Mouse (Mus musculus): Measurements from ENCODE around the gene Gria2. TPM values are rescaled to one million over a fixed set of nuclear protein-coding genes. Genes with fewer than 3 reads are reported as not detected.

The Gria2 gene
- polyA plus RNA-seq, 1 experiment from 2014 or later, result 0.95 TPM

DNA sequence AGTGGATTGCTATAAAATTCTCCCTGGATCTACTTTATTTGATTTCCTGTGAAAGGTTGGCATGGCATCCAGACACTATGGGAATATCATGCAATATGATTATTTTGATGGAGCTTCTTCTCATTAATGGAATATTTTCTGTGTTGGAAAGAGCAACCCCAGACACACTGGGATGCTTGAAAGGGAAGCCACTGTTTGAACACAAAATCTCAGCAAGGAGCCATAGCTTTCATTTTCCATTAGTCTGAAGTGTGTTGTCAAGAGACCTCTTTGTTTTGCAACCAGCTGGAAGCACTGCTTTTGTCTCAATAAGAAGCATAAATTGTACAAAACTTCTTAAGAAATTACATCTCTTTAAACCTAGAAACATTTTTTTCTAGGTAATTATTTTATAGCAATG is 51.8 kb downstream of the Gria2 start:
- no peak for ATAC-seq
- no peaks in the 10 kb centered on the region for H3K27me3 ChIP-seq (replicated peaks; ENCODE audit: control insufficient read depth, insufficient read depth, low read length)
- no peak overlapping the region for H3K9ac ChIP-seq (ENCODE audit: low read depth, low read length)
- H3K27ac ChIP-seq (ENCODE audit: low read length), result no peak overlapping the region
- no peaks in the 10 kb centered on the region for H3K4me1 ChIP-seq (ENCODE audit: control insufficient read depth, insufficient read depth, low read length)
- H3K4me2 ChIP-seq (ENCODE audit: low read depth, low read length), result no peak overlapping the region
- H3K9me3 ChIP-seq (ENCODE audit: control insufficient read depth, low read length), result no peaks in the 10 kb centered on the region
- H3K4me3 ChIP-seq (ENCODE audit: low read length), result no peak overlapping the region
- H3K36me3 ChIP-seq (ENCODE audit: control insufficient read depth, insufficient read depth, low read length), result no peaks in the 10 kb centered on the region

DNA sequence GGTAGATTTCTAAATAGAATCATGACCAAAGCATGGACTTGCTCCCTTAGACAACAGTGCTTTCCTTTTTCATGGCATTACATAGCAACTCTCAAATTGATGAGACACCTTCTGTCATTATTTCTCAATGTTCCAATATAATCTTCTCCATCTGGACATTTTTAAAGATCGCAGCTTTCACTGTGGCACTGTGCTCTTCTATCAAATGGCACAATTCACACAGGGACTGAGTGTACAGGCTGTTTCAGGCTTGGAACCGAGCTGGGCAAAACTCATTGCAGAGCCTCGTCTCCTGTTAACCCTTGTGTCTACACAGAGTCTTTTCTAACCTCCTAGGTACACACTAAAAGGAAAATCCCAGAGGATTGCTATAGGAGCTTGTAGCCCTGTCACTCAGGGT is 77.4 kb downstream of the Gria2 start:
- Histone ChIP-seq H3K4me3 (ENCODE audit: low read length) (no peak overlapping the region), H3K4me2 (ENCODE audit: low read depth, low read length) (no peak overlapping the region), H3K4me1 (ENCODE audit: control insufficient read depth, insufficient read depth, low read length) (no peaks in the 10 kb centered on the region), H3K27me3 (replicated peaks; ENCODE audit: control insufficient read depth, insufficient read depth, low read length) (no peaks in the 10 kb centered on the region), H3K36me3 (ENCODE audit: control insufficient read depth, insufficient read depth, low read length) (no peaks in the 10 kb centered on the region), H3K9ac (ENCODE audit: low read depth, low read length) (no peak overlapping the region), H3K27ac (ENCODE audit: low read length) (no peak overlapping the region), H3K9me3 (ENCODE audit: control insufficient read depth, low read length) (no peaks in the 10 kb centered on the region)
- 64% methylated on average over 3 of the region's 3 CpGs for WGBS
- no peak for ATAC-seq

DNA sequence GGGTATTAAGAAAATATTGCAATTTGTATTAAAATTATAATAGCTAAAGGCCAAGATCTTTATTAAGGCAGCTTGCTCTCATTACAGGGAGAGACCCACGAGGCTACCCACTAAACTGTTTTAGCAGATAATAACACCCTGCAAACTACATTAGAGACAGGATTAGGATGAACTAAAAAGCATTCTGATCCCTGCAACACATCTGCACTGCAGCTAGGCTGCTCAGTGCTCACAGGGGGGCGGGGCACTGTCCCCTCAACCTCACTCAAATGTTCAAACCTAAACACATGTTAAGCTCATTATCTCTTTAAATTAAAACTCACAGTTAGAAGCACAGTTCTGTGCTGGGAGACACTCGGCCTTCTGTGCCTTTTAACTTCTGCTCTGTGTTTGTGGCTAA is 89.5 kb downstream of the Gria2 start:
- Histone ChIP-seq H3K9ac (ENCODE audit: low read depth, low read length) (no peak overlapping the region), H3K4me2 (ENCODE audit: low read depth, low read length) (no peak overlapping the region), H3K9me3 (ENCODE audit: control insufficient read depth, low read length) (no peaks in the 10 kb centered on the region), H3K36me3 (ENCODE audit: control insufficient read depth, insufficient read depth, low read length) (no peaks in the 10 kb centered on the region), H3K27ac (ENCODE audit: low read length) (no peak overlapping the region), H3K4me1 (ENCODE audit: control insufficient read depth, insufficient read depth, low read length) (no peaks in the 10 kb centered on the region), H3K27me3 (replicated peaks; ENCODE audit: control insufficient read depth, insufficient read depth, low read length) (no peaks in the 10 kb centered on the region), H3K4me3 (ENCODE audit: low read length) (no peak overlapping the region)
- ATAC-seq, result no peak
- 42% methylated on average over 3 of the region's 3 CpGs for WGBS

DNA sequence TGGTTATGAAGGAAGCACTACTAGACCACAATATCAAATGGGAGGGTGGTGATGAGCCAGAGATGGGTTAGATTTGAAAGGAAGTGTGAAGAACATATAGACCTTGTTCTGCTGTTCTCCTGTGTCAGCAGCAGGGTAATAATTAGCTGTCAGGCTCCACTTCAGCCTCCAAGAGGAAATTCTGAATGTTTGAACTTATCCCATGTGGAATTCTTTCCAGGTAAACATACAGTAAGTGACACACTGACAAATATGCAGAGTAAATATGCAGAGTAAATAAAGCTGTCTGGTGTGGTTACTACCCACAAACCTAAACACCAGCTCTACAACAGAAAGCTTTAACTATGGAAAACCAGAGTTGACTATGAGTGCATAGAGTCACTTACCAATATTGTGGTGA is 93.6 kb downstream of the Gria2 start:
- H3K4me2 ChIP-seq (ENCODE audit: low read depth, low read length), result no peak overlapping the region
- no peaks in the 10 kb centered on the region for H3K4me1 ChIP-seq (ENCODE audit: control insufficient read depth, insufficient read depth, low read length)
- H3K27me3 ChIP-seq (replicated peaks; ENCODE audit: control insufficient read depth, insufficient read depth, low read length), result no peaks in the 10 kb centered on the region
- no peak overlapping the region for H3K4me3 ChIP-seq (ENCODE audit: low read length)
- H3K27ac ChIP-seq (ENCODE audit: low read length), result no peak overlapping the region
- H3K9ac ChIP-seq (ENCODE audit: low read depth, low read length), result no peak overlapping the region
- H3K9me3 ChIP-seq (ENCODE audit: control insufficient read depth, low read length), result no peaks in the 10 kb centered on the region
- H3K36me3 ChIP-seq (ENCODE audit: control insufficient read depth, insufficient read depth, low read length), result no peaks in the 10 kb centered on the region
- no peak for ATAC-seq

DNA sequence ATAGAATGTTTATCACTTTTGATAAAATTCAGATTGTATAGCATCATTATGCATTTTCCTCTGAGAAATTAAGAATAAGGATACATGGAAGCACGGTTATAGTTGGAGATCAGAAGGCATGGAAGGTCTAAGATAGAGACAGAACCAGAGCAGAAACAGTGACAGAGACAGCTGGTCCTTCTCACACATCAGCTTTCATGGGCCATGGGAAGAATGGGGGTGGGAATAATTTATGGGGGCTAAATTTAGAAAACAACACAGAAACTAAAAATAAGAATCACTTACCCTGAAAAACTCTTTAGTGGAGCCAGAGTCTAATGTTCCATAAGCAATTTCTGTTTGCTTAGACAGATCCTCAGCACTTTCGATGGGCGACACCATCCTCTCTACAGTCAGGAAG is 100.5 kb downstream of the Gria2 start:
- Histone ChIP-seq H3K27me3 (replicated peaks; ENCODE audit: control insufficient read depth, insufficient read depth, low read length) (no peaks in the 10 kb centered on the region), H3K36me3 (ENCODE audit: control insufficient read depth, insufficient read depth, low read length) (no peaks in the 10 kb centered on the region), H3K4me2 (ENCODE audit: low read depth, low read length) (no peak overlapping the region), H3K27ac (ENCODE audit: low read length) (no peak overlapping the region), H3K9me3 (ENCODE audit: control insufficient read depth, low read length) (no peaks in the 10 kb centered on the region), H3K4me3 (ENCODE audit: low read length) (no peak overlapping the region), H3K9ac (ENCODE audit: low read depth, low read length) (no peak overlapping the region), H3K4me1 (ENCODE audit: control insufficient read depth, insufficient read depth, low read length) (no peaks in the 10 kb centered on the region)
- WGBS, result 83% methylated on average over 3 of the region's 3 CpGs
- ATAC-seq, result no peak

DNA sequence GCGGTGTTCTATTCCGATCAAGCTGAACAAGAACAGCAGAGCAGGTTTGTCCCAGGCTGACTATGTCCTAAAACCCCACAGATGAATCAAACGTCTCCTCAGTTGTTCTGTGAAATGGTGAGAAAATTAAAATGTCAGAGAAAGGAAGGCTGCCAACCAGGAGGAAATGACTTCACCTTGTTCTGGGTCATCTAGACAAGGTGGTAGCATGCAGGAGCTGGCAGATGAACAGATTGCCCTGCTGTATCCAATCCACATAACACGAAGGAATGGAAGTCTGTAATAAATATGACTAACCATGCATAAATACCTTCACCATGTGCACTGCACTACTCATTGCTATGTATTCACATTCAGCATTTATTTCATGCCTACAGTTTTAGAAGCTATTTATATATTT is 105.1 kb downstream of the Gria2 start:
- no peak for ATAC-seq
- WGBS, result 78% methylated on average over 4 of the region's 4 CpGs
- H3K4me2 ChIP-seq (ENCODE audit: low read depth, low read length), result no peak overlapping the region

DNA sequence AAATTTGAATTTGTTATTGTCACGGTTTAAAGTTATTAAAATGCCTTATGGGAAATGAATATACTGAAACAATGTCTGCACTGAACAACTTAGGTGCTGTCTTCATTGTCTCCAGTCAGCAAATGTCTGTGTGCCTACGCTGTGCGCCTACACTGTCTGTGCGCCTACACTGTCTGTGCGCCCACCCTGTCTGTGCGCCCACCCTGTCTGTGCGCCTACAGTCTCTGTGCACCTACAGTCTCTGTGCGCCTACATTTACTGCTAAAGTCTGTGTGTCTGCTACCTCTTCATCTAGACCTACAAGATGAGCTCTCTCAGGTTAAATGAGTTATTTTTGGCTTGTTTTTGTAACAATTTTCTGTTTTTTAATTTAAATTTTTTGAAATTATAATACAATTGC is 107.7 kb downstream of the Gria2 start:
- Histone ChIP-seq H3K4me3 (ENCODE audit: low read length) (no peak overlapping the region), H3K27ac (ENCODE audit: low read length) (no peak overlapping the region)
- 97% methylated on average over 8 of the region's 8 CpGs for WGBS

More for the DNA sequence above, 105.1 kb downstream of the Gria2 start:
- Histone ChIP-seq H3K4me3 (ENCODE audit: low read length) (no peak overlapping the region), H3K4me1 (ENCODE audit: control insufficient read depth, insufficient read depth, low read length) (no peaks in the 10 kb centered on the region), H3K27me3 (replicated peaks; ENCODE audit: control insufficient read depth, insufficient read depth, low read length) (no peaks in the 10 kb centered on the region), H3K9ac (ENCODE audit: low read depth, low read length) (no peak overlapping the region), H3K36me3 (ENCODE audit: control insufficient read depth, insufficient read depth, low read length) (no peaks in the 10 kb centered on the region), H3K9me3 (ENCODE audit: control insufficient read depth, low read length) (no peaks in the 10 kb centered on the region), H3K27ac (ENCODE audit: low read length) (no peak overlapping the region)

DNA sequence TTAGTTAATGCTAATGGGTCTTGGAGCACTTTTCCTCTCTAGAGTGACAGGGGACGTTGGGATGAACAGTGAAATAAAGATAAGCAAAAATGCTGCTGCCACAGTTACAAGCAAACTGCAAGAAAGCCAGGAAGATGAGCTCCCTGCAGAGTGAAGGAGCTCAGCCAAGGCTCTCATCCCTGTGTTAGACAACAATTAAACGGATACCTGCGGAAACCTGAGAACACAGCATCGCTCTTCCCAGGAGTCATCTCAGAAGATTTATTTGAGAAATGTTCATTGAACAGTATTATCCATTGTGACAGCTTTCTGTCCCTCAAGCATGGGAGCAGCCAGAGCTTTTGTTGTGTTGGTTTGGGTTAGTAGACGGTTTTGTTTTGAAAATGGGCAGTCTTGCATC is 137.5 kb downstream of the Gria2 start:
- Histone ChIP-seq H3K27ac (ENCODE audit: low read length) (no peak overlapping the region), H3K4me1 (ENCODE audit: control insufficient read depth, insufficient read depth, low read length) (no peaks in the 10 kb centered on the region), H3K36me3 (ENCODE audit: control insufficient read depth, insufficient read depth, low read length) (no peaks in the 10 kb centered on the region), H3K9ac (ENCODE audit: low read depth, low read length) (no peak overlapping the region), H3K4me2 (ENCODE audit: low read depth, low read length) (no peak overlapping the region), H3K9me3 (ENCODE audit: control insufficient read depth, low read length) (no peaks in the 10 kb centered on the region), H3K27me3 (replicated peaks; ENCODE audit: control insufficient read depth, insufficient read depth, low read length) (no peaks in the 10 kb centered on the region), H3K4me3 (ENCODE audit: low read length) (no peak overlapping the region)
- no peak for ATAC-seq
- 72% methylated on average over 5 of the region's 5 CpGs for WGBS

More for the DNA sequence above, 107.7 kb downstream of the Gria2 start:
- ATAC-seq, result no peak
- H3K4me2 ChIP-seq (ENCODE audit: low read depth, low read length), result no peak overlapping the region
- H3K4me1 ChIP-seq (ENCODE audit: control insufficient read depth, insufficient read depth, low read length), result no peaks in the 10 kb centered on the region
- no peaks in the 10 kb centered on the region for H3K9me3 ChIP-seq (ENCODE audit: control insufficient read depth, low read length)
- H3K9ac ChIP-seq (ENCODE audit: low read depth, low read length), result no peak overlapping the region
- H3K36me3 ChIP-seq (ENCODE audit: control insufficient read depth, insufficient read depth, low read length), result no peaks in the 10 kb centered on the region
- no peaks in the 10 kb centered on the region for H3K27me3 ChIP-seq (replicated peaks; ENCODE audit: control insufficient read depth, insufficient read depth, low read length)

DNA sequence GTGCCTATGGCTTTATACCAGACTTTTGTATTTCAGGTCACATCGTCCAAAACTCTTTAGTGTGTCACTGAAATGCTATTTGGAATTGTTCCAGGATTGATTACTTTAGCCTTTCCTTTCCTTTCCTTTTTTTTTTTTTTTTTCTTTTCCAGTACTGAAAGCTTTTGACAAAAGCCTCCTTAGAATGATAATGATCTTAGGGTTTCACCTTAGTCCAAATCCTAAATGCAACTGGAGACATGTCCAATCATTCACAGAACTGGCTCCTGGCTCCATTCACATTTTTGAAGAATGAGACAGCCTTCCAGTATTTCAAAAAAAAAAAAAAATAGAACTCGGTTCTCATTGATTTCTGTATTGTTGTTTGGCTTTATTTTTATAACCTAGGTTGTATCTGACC is 139.3 kb downstream of the Gria2 start:
- no peak overlapping the region for H3K9ac ChIP-seq (ENCODE audit: low read depth, low read length)
- no peaks in the 10 kb centered on the region for H3K4me1 ChIP-seq (ENCODE audit: control insufficient read depth, insufficient read depth, low read length)
- H3K36me3 ChIP-seq (ENCODE audit: control insufficient read depth, insufficient read depth, low read length), result no peaks in the 10 kb centered on the region
- no peaks in the 10 kb centered on the region for H3K9me3 ChIP-seq (ENCODE audit: control insufficient read depth, low read length)
- no peak overlapping the region for H3K27ac ChIP-seq (ENCODE audit: low read length)
- no peak for ATAC-seq
- no peaks in the 10 kb centered on the region for H3K27me3 ChIP-seq (replicated peaks; ENCODE audit: control insufficient read depth, insufficient read depth, low read length)
- H3K4me3 ChIP-seq (ENCODE audit: low read length), result no peak overlapping the region
- 70% methylated on average over 2 of the region's 2 CpGs for WGBS
- H3K4me2 ChIP-seq (ENCODE audit: low read depth, low read length), result no peak overlapping the region

DNA sequence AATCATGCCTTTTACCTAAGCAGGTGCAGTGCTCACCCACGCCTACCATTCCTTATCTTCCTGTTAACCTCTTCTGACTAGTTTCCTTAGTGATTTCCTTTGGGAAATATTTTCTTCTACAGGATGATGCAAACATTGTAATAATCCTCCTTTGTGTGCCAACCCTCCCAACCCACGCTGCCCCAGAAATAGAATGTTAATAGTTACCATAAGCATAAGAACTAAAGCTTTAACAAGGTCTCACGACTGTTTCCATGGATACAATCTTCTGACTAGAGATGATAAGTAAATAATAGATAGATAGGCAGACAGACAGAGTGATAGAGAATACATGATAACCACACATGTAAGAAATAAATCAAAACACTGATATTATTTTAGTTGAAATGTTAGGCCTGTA is 140.8 kb downstream of the Gria2 start:
- Histone ChIP-seq H3K27me3 (replicated peaks; ENCODE audit: control insufficient read depth, insufficient read depth, low read length) (no peaks in the 10 kb centered on the region), H3K4me3 (ENCODE audit: low read length) (no peak overlapping the region), H3K9me3 (ENCODE audit: control insufficient read depth, low read length) (no peaks in the 10 kb centered on the region), H3K4me2 (ENCODE audit: low read depth, low read length) (no peak overlapping the region), H3K9ac (ENCODE audit: low read depth, low read length) (no peak overlapping the region), H3K4me1 (ENCODE audit: control insufficient read depth, insufficient read depth, low read length) (no peaks in the 10 kb centered on the region), H3K36me3 (ENCODE audit: control insufficient read depth, insufficient read depth, low read length) (no peaks in the 10 kb centered on the region), H3K27ac (ENCODE audit: low read length) (no peak overlapping the region)
- peak; percentile 33; the same call in 1 of the 2 replicates for ATAC-seq
- WGBS, result 47% methylated on average over 3 of the region's 3 CpGs

All from intestine, embryonic 16.5 days (tissue).